Mouse (Mus musculus) liver, adult (tissue): ENCODE data around the gene Slc35f6.

Source experiments
- GATA4 ChIP-seq: IDR thresholded peaks from 2 replicates; pipeline ENCODE4 v1.6.1; 2014; ENCODE audit warnings: mild to moderate bottlenecking, low read length; ENCODE audit not compliant: insufficient replicate concordance

The Slc35f6 gene

DNA sequence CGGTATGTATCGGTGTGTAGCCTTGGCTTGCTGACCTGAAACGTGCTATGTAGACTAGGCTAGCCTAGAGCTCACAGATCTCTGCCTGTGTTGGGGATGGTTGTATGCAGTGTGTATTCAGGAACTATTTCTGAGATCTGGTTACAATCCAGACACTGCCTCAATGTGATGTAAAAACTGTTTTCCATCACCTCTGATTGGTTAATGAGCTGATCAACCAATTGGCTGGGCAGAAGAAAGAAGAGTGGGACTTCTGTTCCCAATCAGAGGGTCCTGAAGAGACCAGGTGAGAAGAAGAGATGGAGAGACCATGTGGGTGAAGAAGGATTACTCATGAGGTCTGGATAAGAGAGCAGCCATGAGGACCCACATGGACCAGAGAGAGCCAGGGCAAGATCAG is 20.0 kb downstream of the Slc35f6 start:
- no peak for TF ChIP-seq GATA4

GRCm38 (mm10) chr5:30668637-30669495 is 21.1 kb downstream of the Slc35f6 start:
- no peak for TF ChIP-seq GATA4

DNA sequence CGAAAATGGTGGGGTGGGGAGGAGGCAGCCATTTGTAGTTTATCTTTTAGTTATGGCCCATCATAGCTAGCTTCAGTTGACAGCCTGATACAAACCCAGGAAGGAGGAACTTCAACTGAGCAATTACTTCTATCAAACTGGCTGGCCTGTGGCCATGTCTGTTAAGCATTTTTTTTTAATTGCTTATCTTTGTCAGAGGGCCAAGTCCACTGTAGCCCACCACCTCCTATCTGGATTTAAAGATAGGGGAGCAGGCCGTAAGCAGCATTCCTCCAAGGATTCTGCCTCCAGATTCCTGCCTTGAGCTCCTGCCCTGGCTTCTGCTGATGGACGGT is 21.7 kb downstream of the Slc35f6 start:
- no peak for TF ChIP-seq GATA4

- no peak for TF ChIP-seq GATA4
Measured at GRCm38 (mm10) chr5:30670091-30670490, 22.4 kb downstream of the Slc35f6 start.

- no peak for TF ChIP-seq GATA4
Measured at GRCm38 (mm10) chr5:30674001-30674400, 26.3 kb downstream of the Slc35f6 start.

DNA sequence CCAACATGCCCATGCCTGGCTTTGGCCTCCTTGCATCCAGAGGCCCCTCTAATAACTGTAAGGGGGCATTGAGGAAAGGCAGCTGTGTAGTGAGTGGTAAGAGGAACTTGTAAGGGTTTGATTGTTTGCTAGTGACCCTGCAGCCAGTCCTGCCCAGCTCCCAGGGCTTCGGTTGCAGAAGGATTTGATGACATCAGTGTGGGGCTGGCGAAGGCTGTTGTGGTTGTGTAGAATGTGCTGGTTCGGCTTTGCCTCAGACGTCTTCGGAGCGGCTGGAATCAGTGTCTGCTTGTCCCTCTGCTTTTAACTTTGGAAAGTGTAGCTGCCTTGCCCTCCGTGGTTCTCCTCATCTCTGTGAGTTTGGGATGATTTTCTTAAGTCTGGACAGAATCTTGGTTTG is 29.1 kb downstream of the Slc35f6 start:
- TF ChIP-seq GATA4: no peak

DNA sequence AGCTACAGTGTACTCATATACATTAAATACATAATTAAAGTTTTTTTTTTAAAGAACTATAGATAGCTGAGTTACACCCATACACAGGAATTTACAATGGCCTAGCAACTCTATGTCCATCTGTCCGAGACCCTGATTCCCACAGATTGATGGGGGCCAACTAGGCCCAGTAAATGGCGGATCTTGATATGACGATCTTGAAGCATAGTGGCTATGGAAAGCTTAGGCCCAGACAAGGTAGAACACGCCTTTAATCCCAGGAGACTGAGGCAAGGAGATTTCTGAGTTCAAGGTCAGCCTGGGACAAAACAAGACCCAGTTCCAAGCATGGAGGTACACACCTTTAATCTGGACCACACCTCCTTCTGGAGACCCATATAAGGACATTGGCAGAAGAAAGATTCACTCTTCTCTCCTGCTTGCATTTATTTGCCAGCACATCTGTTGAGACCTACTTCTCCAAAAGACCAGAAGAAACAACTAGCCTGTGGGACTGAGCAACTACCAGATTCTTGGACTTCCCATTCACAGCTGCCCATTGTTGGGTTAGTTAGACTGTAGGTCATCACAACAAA is 31.1 kb downstream of the Slc35f6 start:
- no peak for TF ChIP-seq GATA4

GRCm38 (mm10) chr5:30679593-30679992 is 31.9 kb downstream of the Slc35f6 start:
- no peak for TF ChIP-seq GATA4

DNA sequence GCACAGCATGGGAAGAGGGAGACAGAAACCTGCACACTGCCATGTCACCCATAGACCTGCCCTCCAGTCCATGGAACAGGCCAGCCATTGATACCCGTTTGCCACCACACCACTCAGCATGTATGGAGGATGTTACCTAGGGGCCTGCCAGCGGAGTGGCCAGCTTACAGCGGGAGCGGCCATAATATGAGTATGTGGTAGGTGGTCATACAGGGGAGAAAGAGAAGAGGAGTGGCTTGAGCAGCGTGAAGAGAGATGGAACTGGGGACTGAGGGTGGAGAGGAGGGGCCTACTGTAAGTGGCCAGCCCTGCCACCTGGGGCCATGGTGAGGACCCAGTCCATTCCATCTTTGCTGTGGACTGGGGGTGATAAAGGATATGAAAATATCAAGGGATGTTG is 34.2 kb downstream of the Slc35f6 start:
- no peak for TF ChIP-seq GATA4

GRCm38 (mm10) chr5:30682967-30683600 is 35.4 kb downstream of the Slc35f6 start:
- TF ChIP-seq GATA4: no peak

- no peak for TF ChIP-seq GATA4
Measured at GRCm38 (mm10) chr5:30683993-30684392, 36.3 kb downstream of the Slc35f6 start.

- TF ChIP-seq GATA4: no peak
Measured at GRCm38 (mm10) chr5:30686781-30687180, 39.0 kb downstream of the Slc35f6 start.

DNA sequence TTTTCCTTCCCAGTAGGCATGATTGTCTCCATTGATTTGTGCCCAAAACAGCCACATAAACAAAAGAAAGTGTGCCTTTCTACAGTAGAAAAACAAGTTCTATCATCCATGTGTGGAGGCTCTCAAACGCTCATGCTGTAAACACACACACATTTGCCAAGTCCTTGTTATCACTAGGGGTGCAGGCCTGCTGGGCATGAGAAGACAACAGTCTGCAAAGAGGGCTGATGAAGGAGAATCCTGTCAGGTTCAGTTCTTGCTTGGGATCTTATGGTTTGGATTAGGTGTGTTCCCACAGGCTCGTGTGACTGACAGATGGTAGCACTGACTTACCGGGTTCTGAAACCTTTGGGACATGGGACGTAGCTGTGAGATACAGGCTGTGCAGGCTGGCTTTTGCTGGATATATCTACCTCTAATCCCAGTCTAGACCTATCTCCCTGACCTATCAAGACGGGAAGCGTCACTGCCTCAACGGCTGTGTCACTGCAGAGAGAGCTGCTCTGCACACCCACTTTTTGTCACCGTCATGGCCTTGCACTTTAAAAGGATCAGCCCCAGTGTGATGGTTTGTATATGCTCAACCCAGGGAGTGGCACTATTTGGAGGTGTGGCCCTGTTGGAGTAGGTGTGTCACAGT is 52.7 kb downstream of the Slc35f6 start:
- no peak for TF ChIP-seq GATA4

DNA sequence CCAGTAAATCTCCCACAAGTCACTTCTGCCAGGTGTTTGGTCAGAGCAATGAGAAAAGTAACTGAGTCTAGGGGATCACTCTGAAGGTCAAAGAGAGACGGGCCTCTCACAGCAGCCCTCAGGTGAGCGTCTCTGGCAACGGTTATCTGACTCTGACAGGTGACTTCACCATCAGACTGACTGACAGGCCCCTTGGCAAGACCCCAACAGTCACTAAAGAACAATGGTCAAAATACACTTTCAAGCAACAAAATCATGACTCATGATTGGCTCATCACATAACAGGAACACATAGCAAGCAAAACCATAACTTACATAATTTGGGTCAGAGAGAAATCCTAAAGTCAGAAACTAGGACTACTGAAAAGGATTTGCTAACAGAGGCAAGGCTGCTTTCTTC is 54.1 kb downstream of the Slc35f6 start:
- TF ChIP-seq GATA4: no peak
